8 mouse cellular contexts compared by ENCODE assay signal in genomic region chr2:119674525-119675214, GRCm38 (mm10). TPM values are rescaled to one million over a fixed set of nuclear protein-coding genes. Genes with fewer than 3 reads are reported as not detected.
DNase-seq lines count a peak whose midpoint lies in the region; ATAC-seq and TF ChIP-seq lines count a peak whose summit lies in the region.

Gene Rtf1, plus strand, starts transcription at chr2:119675068.

- DNase-seq in CD4-positive, CD25-positive, alpha-beta regulatory T cell, adult 2 months (ENCODE audit: low read depth, low spot score) = peak; percentile 97
- peak; percentile 60 for DNase-seq in fibroblast of lung, adult 2 months (ENCODE audit: low read depth)
- DNase-seq in kidney, postnatal 25 days = peak; percentile 96 to 97
- peak; percentile 72 to 75 (median 75) for DNase-seq in liver, embryonic 14.5 days (ENCODE audit: low read depth in 3 of 3, low spot score in 3 of 3)
- peak; percentile 96 for DNase-seq in neural tube, embryonic 11.5 days (ENCODE audit: low spot score)
- DNase-seq in stomach, postnatal 0 days (ENCODE audit: low spot score) = peak; percentile 96

- H3K9me3 ChIP-seq in heart, embryonic 15.5 days (replicated peaks) = no peaks in the 10 kb centered on the region
- no peaks in the 10 kb centered on the region for H3K9me3 ChIP-seq in liver, embryonic 14.5 days (ENCODE audit: control insufficient read depth, low read length)
- no peaks in the 10 kb centered on the region for H3K9me3 ChIP-seq in neural tube, embryonic 11.5 days (ENCODE audit: control insufficient read depth, low read length)
- no peaks in the 10 kb centered on the region for H3K9me3 ChIP-seq in stomach, postnatal 0 days (ENCODE audit: control insufficient read depth, low read length)

- H3K27me3 ChIP-seq in heart, embryonic 15.5 days = no peaks in the 10 kb centered on the region
- no peaks in the 10 kb centered on the region; the same call in 1 of the 2 replicates for H3K27me3 ChIP-seq in liver, embryonic 14.5 days (ENCODE audit: control insufficient read depth, insufficient read depth, low read length)
- H3K27me3 ChIP-seq in neural tube, embryonic 11.5 days (ENCODE audit: control insufficient read depth, insufficient read depth, low read length) = no peaks in the 10 kb centered on the region
- H3K27me3 ChIP-seq in stomach, postnatal 0 days (ENCODE audit: control insufficient read depth, insufficient read depth, low read length) = no peaks in the 10 kb centered on the region

- H3K4me2 ChIP-seq in heart, embryonic 15.5 days = peak within 1 kb of the TSS; percentile 88
- H3K4me2 ChIP-seq in liver, embryonic 14.5 days (ENCODE audit: low read depth) = peak within 1 kb of the TSS; percentile 92
- H3K4me2 ChIP-seq in neural tube, embryonic 11.5 days (ENCODE audit: low read depth) = peak within 1 kb of the TSS; percentile 87
- H3K4me2 ChIP-seq in stomach, postnatal 0 days (replicated peaks; ENCODE audit: low read depth) = peak within 1 kb of the TSS; percentile 82

- under 1% methylated on average over 42 of the region's 58 CpGs for WGBS in heart, embryonic 15.5 days
- under 1% methylated on average over 53 of the region's 58 CpGs for WGBS in liver, embryonic 14.5 days (ENCODE audit: insufficient replicate concordance)
- under 1% methylated on average over 40 of the region's 58 CpGs for WGBS in neural tube, embryonic 11.5 days
- WGBS in stomach, postnatal 0 days = 0% methylated on average over 51 of the region's 58 CpGs

- peak within 1 kb of the TSS; percentile 73 for H3K27ac ChIP-seq in brown adipose tissue, adult 24 weeks (replicated peaks; ENCODE audit: low read depth, low read length)
- peak within 1 kb of the TSS; percentile 89 for H3K27ac ChIP-seq in heart, embryonic 15.5 days
- H3K27ac ChIP-seq in liver, embryonic 14.5 days = peak within 1 kb of the TSS; percentile 81
- H3K27ac ChIP-seq in neural tube, embryonic 11.5 days (ENCODE audit: low read depth, low read length) = peak within 1 kb of the TSS; percentile 42; the same call in 1 of the 2 replicates
- peak within 1 kb of the TSS; percentile 90 for H3K27ac ChIP-seq in stomach, postnatal 0 days (replicated peaks)

- peak within 1 kb of the TSS; percentile 77 for H3K4me3 ChIP-seq in brown adipose tissue, adult 24 weeks (ENCODE audit: insufficient read depth, low read depth, low read length)
- peak within 1 kb of the TSS; percentile 79 for H3K4me3 ChIP-seq in heart, embryonic 15.5 days
- H3K4me3 ChIP-seq in liver, embryonic 14.5 days (ENCODE audit: insufficient read depth in 1 of 2, low read depth in 2 of 2, low read length in 2 of 2) = peak within 1 kb of the TSS; percentile 98 to 99
- peak within 1 kb of the TSS; percentile 97 for H3K4me3 ChIP-seq in neural tube, embryonic 11.5 days (ENCODE audit: low read depth, low read length)
- peak within 1 kb of the TSS; percentile 96 for H3K4me3 ChIP-seq in stomach, postnatal 0 days (ENCODE audit: low read depth, low read length)

- ATAC-seq in heart, embryonic 15.5 days (replicated peaks; ENCODE audit: insufficient number of reproducible peaks, insufficient read depth, low FRiP score, low read depth) = peak; percentile 97
- peak; percentile 91 for ATAC-seq in liver, embryonic 14.5 days (ENCODE audit: insufficient read depth)
- peak; percentile 95 for ATAC-seq in neural tube, embryonic 11.5 days (ENCODE audit: insufficient read depth, low FRiP score, low TSS enrichment)
- peak; percentile 97 for ATAC-seq in stomach, postnatal 0 days (ENCODE audit: low FRiP score, low TSS enrichment)

- TF ChIP-seq EP300 in liver, embryonic 14.5 days (IDR thresholded peaks at IDR 0.05; ENCODE audit: low read depth) = no peak
- TF ChIP-seq EP300 in stomach, postnatal 0 days (optimal IDR thresholded peaks at IDR 0.05) = no peak

- TF ChIP-seq CTCF in liver, embryonic 14.5 days (IDR thresholded peaks at IDR 0.05; ENCODE audit: low read depth) = no peak
- no peak for TF ChIP-seq CTCF in stomach, postnatal 0 days (IDR thresholded peaks at IDR 0.05; ENCODE audit: low read depth)

- no peaks in the 10 kb centered on the region for H3K4me1 ChIP-seq in brown adipose tissue, adult 24 weeks (ENCODE audit: control insufficient read depth, insufficient read depth, insufficient read length, low read length)
- H3K4me1 ChIP-seq in heart, embryonic 15.5 days (replicated peaks) = peaks cover 15% of the 10 kb centered on the region
- peaks cover 3 to 7% of the 10 kb centered on the region in 2 experiments; a peak in 3 of 4 replicates for H3K4me1 ChIP-seq in liver, embryonic 14.5 days (replicated peaks; ENCODE audit: control insufficient read depth in 2 of 2, insufficient read depth in 2 of 2, low read length in 1 of 2)
- H3K4me1 ChIP-seq in neural tube, embryonic 11.5 days (ENCODE audit: control insufficient read depth, insufficient read depth, low read length) = peaks cover 4% of the 10 kb centered on the region; the same call in 1 of the 2 replicates
- no peaks in the 10 kb centered on the region for H3K4me1 ChIP-seq in stomach, postnatal 0 days (replicated peaks; ENCODE audit: control insufficient read depth, insufficient read depth)

- peak within 1 kb of the TSS; percentile 92 for H3K9ac ChIP-seq in heart, embryonic 15.5 days
- peak within 1 kb of the TSS; percentile 96 for H3K9ac ChIP-seq in liver, embryonic 14.5 days (replicated peaks)
- H3K9ac ChIP-seq in neural tube, embryonic 11.5 days (ENCODE audit: low read length) = peak within 1 kb of the TSS; percentile 97
- H3K9ac ChIP-seq in stomach, postnatal 0 days (ENCODE audit: low read length) = peak within 1 kb of the TSS; percentile 95

- H3K36me3 ChIP-seq in heart, embryonic 15.5 days = no peaks in the 10 kb centered on the region
- no peaks in the 10 kb centered on the region for H3K36me3 ChIP-seq in liver, embryonic 14.5 days (replicated peaks; ENCODE audit: control insufficient read depth, insufficient read depth, low read depth)
- no peaks in the 10 kb centered on the region for H3K36me3 ChIP-seq in neural tube, embryonic 11.5 days (ENCODE audit: control insufficient read depth, insufficient read depth, low read length)
- no peaks in the 10 kb centered on the region for H3K36me3 ChIP-seq in stomach, postnatal 0 days (ENCODE audit: control insufficient read depth, insufficient read depth, low read length)

RNA-seq across cellular contexts. Expression of gene Rtf1, which starts in this region (rescaled TPM):
- polyA plus RNA-seq in brown adipose tissue, adult 24 weeks (2012; ENCODE audit: insufficient read depth, insufficient read length, missing spikeins) = 11.6 and 14.8 TPM in 2 replicates
- polyA plus RNA-seq in heart, embryonic 15.5 days (2015; fragmentation: Nextera tagmentation; extraction: Ambion mirVana) = 22.0 and 24.4 TPM in 2 replicates
- polyA plus RNA-seq in liver, embryonic 14.5 days (2012; rRNA removed) = 6.1 and 7.9 TPM in 2 replicates
- polyA plus RNA-seq in liver, embryonic 14.5 days (2014; fragmentation: Nextera tagmentation; extraction: Ambion mirVana) = 6.6 and 9.0 TPM in 2 replicates
- polyA plus RNA-seq in neural tube, embryonic 11.5 days (2014; fragmentation: Nextera tagmentation; extraction: Ambion mirVana) = 31.9 and 35.0 TPM in 2 replicates
- polyA plus RNA-seq in stomach, postnatal 0 days (2015; fragmentation: Nextera tagmentation; extraction: Ambion mirVana) = 27.4 and 33.2 TPM in 2 replicates

Comparison
In these comparisons a context has a peak if more than half of its experiments do, and no peak if none do; other contexts are left out.
1. Peak in every context shown above with its lines: DNase-seq, ATAC-seq, H3K4me3 ChIP-seq and H3K27ac ChIP-seq.